Mouse (Mus musculus): ENCODE measurements at regions not wholly inside any gene's neighbourhood (a gene's known extent, or its start where the extent isn't known, plus 50 kb on each side); places are given as distances from the start of the nearest gene placed in this dataset.

DNA sequence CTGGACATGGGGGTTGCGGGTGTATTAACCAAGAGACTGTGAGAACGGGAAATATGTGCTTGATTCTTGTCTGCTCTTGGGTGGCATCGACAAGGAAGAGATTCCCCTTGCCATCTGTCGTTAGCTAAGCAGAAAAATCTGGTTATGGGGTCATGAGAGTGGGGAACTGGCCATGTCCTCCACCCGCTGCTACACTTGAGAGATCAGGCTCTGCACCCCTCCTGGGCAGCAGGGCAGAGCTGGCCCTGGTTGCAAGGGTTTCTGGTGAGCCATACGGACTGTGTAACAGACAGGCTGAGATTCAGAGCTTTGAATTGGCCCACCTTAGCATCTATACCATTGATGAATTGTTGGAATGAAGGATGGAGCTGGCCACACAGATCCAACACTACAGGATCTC is 1048.1 kb upstream of the Tmprss15 start:
- 88% methylated on average over 6 of the region's 6 CpGs for WGBS
- no peak overlapping the region for H3K27ac ChIP-seq
- no peak for ATAC-seq (ENCODE audit: insufficient number of reproducible peaks, insufficient read depth, low FRiP score, low TSS enrichment)
- H3K4me3 ChIP-seq, result no peak overlapping the region
- no peaks in the 10 kb centered on the region for H3K27me3 ChIP-seq
- no peak overlapping the region for H3K9ac ChIP-seq
- H3K4me1 ChIP-seq, result no peaks in the 10 kb centered on the region
- no peak overlapping the region for H3K4me2 ChIP-seq (replicated peaks)
- H3K9me3 ChIP-seq, result no peaks in the 10 kb centered on the region
- no peaks in the 10 kb centered on the region for H3K36me3 ChIP-seq

DNA sequence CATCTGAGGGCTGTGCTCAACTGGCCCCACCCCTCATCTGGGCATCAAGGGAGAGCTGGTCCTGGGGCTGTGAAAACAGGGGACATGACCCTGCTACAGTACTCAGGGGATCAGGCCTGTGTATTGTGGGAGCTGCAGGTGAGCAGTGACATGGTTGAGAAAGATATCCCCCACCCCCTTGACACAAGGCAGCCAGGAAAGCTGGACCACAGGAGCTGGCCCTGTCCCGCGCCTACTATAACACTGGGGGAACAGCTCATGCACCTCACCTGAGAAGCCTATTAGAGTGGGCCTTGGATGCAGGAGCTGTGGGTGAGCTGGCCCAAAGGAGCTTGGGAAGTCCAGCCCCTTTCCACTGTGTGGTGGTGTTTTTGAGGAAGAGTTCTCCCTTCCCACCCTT is 1047.3 kb upstream of the Tmprss15 start:
- H3K4me2 ChIP-seq (replicated peaks), result no peak overlapping the region
- WGBS, result 93% methylated on average over 2 of the region's 2 CpGs
- ATAC-seq (ENCODE audit: insufficient number of reproducible peaks, insufficient read depth, low FRiP score, low TSS enrichment), result 0 out of 2 replicates have a peak, but pooled peaks have one; percentile 41

More for the DNA sequence above, 1047.3 kb upstream of the Tmprss15 start:
- Histone ChIP-seq H3K9me3 (no peaks in the 10 kb centered on the region), H3K4me1 (no peaks in the 10 kb centered on the region), H3K27ac (no peak overlapping the region), H3K27me3 (no peaks in the 10 kb centered on the region), H3K9ac (no peak overlapping the region), H3K36me3 (no peaks in the 10 kb centered on the region), H3K4me3 (no peak overlapping the region)

Data from embryonic facial prominence, embryonic 12.5 days (tissue).